Mouse (Mus musculus) heart, adult 2 months (tissue): ENCODE measurements around the gene Ccdc9b.

Experiments used
- CTCF ChIP-seq: fragments of 200-600 bp; IDR thresholded peaks from 2 replicates; pipeline ENCODE4 v1.8.1; 2022; ENCODE audit warnings: antibody characterized with exemption, mild to moderate bottlenecking, moderate library complexity
- POLR2A ChIP-seq: fragments of 200-500 bp; IDR thresholded peaks from 2 replicates; pipeline ENCODE4 v1.6.1; 2011; ENCODE audit warnings: mild to moderate bottlenecking, low read depth, low read length, control low read depth; ENCODE audit not compliant: insufficient read depth

DNA sequence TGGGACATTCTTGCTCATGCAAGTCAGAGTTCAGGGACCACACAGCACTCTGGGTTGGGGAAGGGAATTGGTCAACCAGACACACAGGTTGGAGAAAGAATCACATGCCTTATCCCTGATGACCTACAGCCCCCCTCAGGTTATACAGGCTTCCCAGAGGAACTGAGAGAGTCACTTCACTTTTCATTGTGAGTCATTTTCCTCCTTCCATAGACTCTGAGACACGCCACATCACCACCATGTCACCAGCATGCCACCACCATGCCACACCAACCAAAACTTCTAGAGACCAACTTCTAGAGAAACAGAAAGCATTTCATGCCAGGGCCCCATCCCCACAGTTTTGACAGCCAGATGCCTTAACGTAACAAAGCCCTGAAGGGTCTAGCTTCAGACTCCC is 35.6 kb downstream of the Ccdc9b start:
- TF ChIP-seq POLR2A (no peak), CTCF (no peak)
